Comparison of ENCODE assay signal across 10 mouse cellular contexts in the genomic region with DNA sequence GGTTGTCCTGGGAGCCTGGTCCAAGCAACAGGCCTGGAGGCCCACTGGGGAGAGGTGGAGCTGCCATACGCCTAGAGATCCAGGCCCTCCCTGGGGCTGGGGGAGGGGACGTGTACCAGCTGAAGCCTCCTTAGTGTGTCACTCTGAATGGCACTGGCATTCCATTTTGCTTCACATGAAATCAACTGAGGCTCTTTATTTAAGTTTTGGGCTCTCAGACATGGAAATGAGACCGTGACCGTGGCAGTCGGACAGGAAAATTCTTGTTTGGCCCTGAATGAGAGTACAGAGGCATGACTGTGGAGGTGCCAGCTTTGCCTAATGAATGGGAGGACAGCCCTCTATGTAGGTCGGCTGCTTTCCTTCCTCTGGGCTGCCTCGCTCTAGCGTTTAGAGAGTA. TPM values are rescaled to one million over a fixed set of nuclear protein-coding genes. Genes with fewer than 3 reads are reported as not detected.
A peak's percentile ranks its signal among the peaks of the same experiment; 100 is the strongest.
DNase-seq lines count a peak whose midpoint lies in the region; ATAC-seq and TF ChIP-seq lines count a peak whose summit lies in the region.
"Had no signal": no experiment of that assay in that cellular context is flagged by ENCODE, and none has a peak within 500 bp of the region (broad histone marks: within the 10 kb centered on the region; RNA-seq: fewer than 3 reads in every experiment).

No protein-coding gene starts in this region.

- TF ChIP-seq CTCF in midbrain, postnatal 0 days (IDR thresholded peaks at IDR 0.05): no peak

- H3K4me2 ChIP-seq in embryonic facial prominence, embryonic 15.5 days (replicated peaks): no peak overlapping the region
- H3K4me2 ChIP-seq in hindbrain, embryonic 13.5 days: no peak overlapping the region
- H3K4me2 ChIP-seq in midbrain, postnatal 0 days (ENCODE audit: low read depth, low read length, poor library complexity, severe bottlenecking): no peak overlapping the region

- no peak overlapping the region for H3K4me3 ChIP-seq in embryonic facial prominence, embryonic 15.5 days (replicated peaks)
- no peak overlapping the region for H3K4me3 ChIP-seq in hindbrain, embryonic 13.5 days
- no peak overlapping the region for H3K4me3 ChIP-seq in midbrain, postnatal 0 days (ENCODE audit: low read depth, low read length)

- peak; percentile 72 to 81 for DNase-seq in left cerebral cortex, postnatal 10 days (ENCODE audit: extremely low spot score in 1 of 2, low spot score in 2 of 2)
- DNase-seq in left cerebral cortex, postnatal 36 days (ENCODE audit: low spot score in 2 of 2): no peak
- DNase-seq in midbrain, postnatal 0 days (ENCODE audit: low spot score): peak; percentile 85
- no peak for DNase-seq in spleen, postnatal 14 days (ENCODE audit: low spot score in 2 of 2)
- DNase-seq in cerebellum, adult 9-11 months: no peak
- DNase-seq: adrenal gland, postnatal 14 days had no signal

- WGBS in embryonic facial prominence, embryonic 15.5 days: 69% methylated on average over 8 of the region's 8 CpGs
- WGBS in hindbrain, embryonic 13.5 days: 45% methylated on average over 8 of the region's 8 CpGs
- 50% methylated on average over 8 of the region's 8 CpGs for WGBS in midbrain, postnatal 0 days

- H3K27me3 ChIP-seq in embryonic facial prominence, embryonic 15.5 days: no peaks in the 10 kb centered on the region
- H3K27me3 ChIP-seq in hindbrain, embryonic 13.5 days: no peaks in the 10 kb centered on the region
- H3K27me3 ChIP-seq in midbrain, postnatal 0 days (ENCODE audit: insufficient read depth, low read length): no peaks in the 10 kb centered on the region

- no peak overlapping the region for H3K9ac ChIP-seq in embryonic facial prominence, embryonic 15.5 days
- H3K9ac ChIP-seq in hindbrain, embryonic 13.5 days: no peak overlapping the region
- no peak overlapping the region for H3K9ac ChIP-seq in midbrain, postnatal 0 days (replicated peaks; ENCODE audit: low read length, poor library complexity, severe bottlenecking)

- 0 out of 2 replicates have a peak overlapping the region, but pooled peaks have one; percentile 13 for H3K27ac ChIP-seq in embryonic facial prominence, embryonic 15.5 days (replicated peaks)
- H3K27ac ChIP-seq in hindbrain, embryonic 13.5 days: peak overlapping the region; percentile 81
- peak overlapping the region; percentile 67 for H3K27ac ChIP-seq in midbrain, postnatal 0 days (ENCODE audit: low read depth, low read length)

- H3K4me1 ChIP-seq in embryonic facial prominence, embryonic 15.5 days: no peaks in the 10 kb centered on the region
- peaks cover 53% of the 10 kb centered on the region for H3K4me1 ChIP-seq in hindbrain, embryonic 13.5 days (replicated peaks)
- H3K4me1 ChIP-seq in midbrain, postnatal 0 days (ENCODE audit: insufficient read depth, low read length): no peaks in the 10 kb centered on the region

- intact Hi-C loops in left cerebral cortex, postnatal 10 days (cut with DNase I): no loop called here
- intact Hi-C loops in left cerebral cortex, postnatal 36 days (cut with DNase I): loop anchor here (5.0 kb wide), 1 partner anchor 105 kb away; the partner anchor contains the start of gene Polg

- no peaks in the 10 kb centered on the region for H3K9me3 ChIP-seq in embryonic facial prominence, embryonic 15.5 days (replicated peaks)
- H3K9me3 ChIP-seq in hindbrain, embryonic 13.5 days: no peaks in the 10 kb centered on the region
- no peaks in the 10 kb centered on the region for H3K9me3 ChIP-seq in midbrain, postnatal 0 days (ENCODE audit: low read length)

- peaks cover 34% of the 10 kb centered on the region for H3K36me3 ChIP-seq in embryonic facial prominence, embryonic 15.5 days
- peaks cover 64% of the 10 kb centered on the region for H3K36me3 ChIP-seq in hindbrain, embryonic 13.5 days
- peaks cover 9% of the 10 kb centered on the region; the same call in 1 of the 2 replicates for H3K36me3 ChIP-seq in midbrain, postnatal 0 days (ENCODE audit: insufficient read depth, low read length)

- 0 out of 2 replicates have a peak, but pooled peaks have one; percentile 59 for ATAC-seq in embryonic facial prominence, embryonic 15.5 days (ENCODE audit: insufficient number of reproducible peaks, low FRiP score, low TSS enrichment, low read depth)
- ATAC-seq in hindbrain, embryonic 13.5 days (ENCODE audit: low FRiP score): peak; percentile 86
- ATAC-seq in midbrain, postnatal 0 days (ENCODE audit: low FRiP score): peak; percentile 91
- no peak for ATAC-seq in megakaryocyte progenitor cell, adult 5-6 weeks (replicated peaks; ENCODE audit: poor library complexity)

RNA-seq across cellular contexts. Expression of gene Rlbp1, which starts 24.6 kb away (rescaled TPM):
- 10 to 100 TPM; 23.2 to 24.3 TPM for total RNA-seq in left cerebral cortex, postnatal 10 days (2021)
- 10 to 100 TPM; 19.0 to 23.8 TPM for total RNA-seq in left cerebral cortex, postnatal 36 days (2021)
- polyA plus RNA-seq in embryonic facial prominence, embryonic 15.5 days (2015; fragmentation: Nextera tagmentation; extraction: Ambion mirVana): 1.6 and 1.7 TPM in 2 replicates
- 16.2 and 21.9 TPM in 2 replicates for polyA plus RNA-seq in hindbrain, embryonic 13.5 days (2015; fragmentation: Nextera tagmentation; extraction: Ambion mirVana)
- total RNA-seq in midbrain, postnatal 0 days (2014; rRNA removed): 7.4 and 8.4 TPM in 2 replicates
- 7.4 and 10.6 TPM in 2 replicates for polyA plus RNA-seq in midbrain, postnatal 0 days (2015; fragmentation: Nextera tagmentation; extraction: Ambion mirVana)
- not detected in 2 replicates for total RNA-seq in megakaryocyte progenitor cell, adult 5-6 weeks (2015)
- not detected in 2 replicates for total RNA-seq in megakaryocyte progenitor cell, adult 5-6 weeks (2017)
- total RNA-seq: adrenal gland, postnatal 14 days had no signal
- polyA plus RNA-seq: heart, postnatal 0 days had no signal

RNA-seq across cellular contexts. Expression of gene Fanci, which starts 29.5 kb away (rescaled TPM):
- under 1 TPM; 0.55 to 0.88 TPM for total RNA-seq in left cerebral cortex, postnatal 10 days (2021)
- under 1 TPM; 0.42 to 0.50 TPM for total RNA-seq in left cerebral cortex, postnatal 36 days (2021)
- 6.2 and 6.3 TPM in 2 replicates for polyA plus RNA-seq in embryonic facial prominence, embryonic 15.5 days (2015; fragmentation: Nextera tagmentation; extraction: Ambion mirVana)
- polyA plus RNA-seq in hindbrain, embryonic 13.5 days (2015; fragmentation: Nextera tagmentation; extraction: Ambion mirVana): 3.2 and 3.7 TPM in 2 replicates
- total RNA-seq in midbrain, postnatal 0 days (2014; rRNA removed): 1.2 and 4.4 TPM in 2 replicates
- polyA plus RNA-seq in midbrain, postnatal 0 days (2015; fragmentation: Nextera tagmentation; extraction: Ambion mirVana): 0.66 and 1.1 TPM in 2 replicates
- total RNA-seq in megakaryocyte progenitor cell, adult 5-6 weeks (2015): 11.5 and 11.9 TPM in 2 replicates
- total RNA-seq in megakaryocyte progenitor cell, adult 5-6 weeks (2017): 22.8 and 24.8 TPM in 2 replicates

Comparison
In these comparisons a context has a peak if more than half of its experiments do, and no peak if none do; other contexts are left out.
1. DNase-seq: peak in left cerebral cortex, postnatal 10 days (2 of 2) and midbrain, postnatal 0 days (single experiment); none in left cerebral cortex, postnatal 36 days (0 of 2), spleen, postnatal 14 days (0 of 2) and cerebellum, adult 9-11 months (single experiment).
2. H3K27ac ChIP-seq: peak in every context shown above with its lines; median percentile 81 in hindbrain, embryonic 13.5 days; 67 in midbrain, postnatal 0 days; 13 in embryonic facial prominence, embryonic 15.5 days.